Mouse (Mus musculus): ENCODE measurements at regions not wholly inside any gene's neighbourhood (a gene's known extent, or its start where the extent isn't known, plus 50 kb on each side); places are given as distances from the start of the nearest gene placed in this dataset.

GRCm38 (mm10) chr7:136349651-136350050 lies 544.8 kb upstream of the Mgmt start:
- no peak for DNase-seq (ENCODE audit: low spot score in 2 of 2)

- no peak for DNase-seq (ENCODE audit: low spot score in 2 of 2)
Observed at GRCm38 (mm10) chr7:136357011-136357410, 537.4 kb upstream of the Mgmt start.

GRCm38 (mm10) chr7:136365318-136366211 lies 528.8 kb upstream of the Mgmt start:
- DNase-seq (ENCODE audit: low spot score in 2 of 2), result no peak

GRCm38 (mm10) chr7:136377259-136377658 lies 517.2 kb upstream of the Mgmt start:
- DNase-seq (ENCODE audit: low spot score in 2 of 2), result no peak

GRCm38 (mm10) chr7:136377742-136378141 lies 516.7 kb upstream of the Mgmt start:
- DNase-seq (ENCODE audit: low spot score in 2 of 2), result peak in 1 of 2 experiments; percentile 3

GRCm38 (mm10) chr7:136378321-136378720 lies 516.1 kb upstream of the Mgmt start:
- DNase-seq (ENCODE audit: low spot score in 2 of 2), result no peak

- DNase-seq (ENCODE audit: low spot score in 2 of 2), result no peak
Observed at GRCm38 (mm10) chr7:136379319-136379718, 515.1 kb upstream of the Mgmt start.

GRCm38 (mm10) chr7:136379741-136380140 lies 514.7 kb upstream of the Mgmt start:
- DNase-seq (ENCODE audit: low spot score in 2 of 2), result no peak

- no peak for DNase-seq (ENCODE audit: low spot score in 2 of 2)
Observed at GRCm38 (mm10) chr7:136383296-136383695, 511.1 kb upstream of the Mgmt start.

GRCm38 (mm10) chr7:136387736-136388135 lies 506.7 kb upstream of the Mgmt start:
- no peak for DNase-seq (ENCODE audit: low spot score in 2 of 2)

- no peak for DNase-seq (ENCODE audit: low spot score in 2 of 2)
Observed at GRCm38 (mm10) chr7:136390066-136390465, 504.3 kb upstream of the Mgmt start.

- DNase-seq (ENCODE audit: low spot score in 2 of 2), result no peak
Observed at GRCm38 (mm10) chr7:136393454-136393853, 501.0 kb upstream of the Mgmt start.

GRCm38 (mm10) chr7:136395838-136396237 lies 498.6 kb upstream of the Mgmt start:
- no peak for DNase-seq (ENCODE audit: low spot score in 2 of 2)

- DNase-seq (ENCODE audit: low spot score in 2 of 2), result no peak
Observed at GRCm38 (mm10) chr7:136397101-136397500, 497.3 kb upstream of the Mgmt start.

- DNase-seq (ENCODE audit: low spot score in 2 of 2), result no peak
Observed at GRCm38 (mm10) chr7:136402688-136403597, 491.5 kb upstream of the Mgmt start.

- no peak for DNase-seq (ENCODE audit: low spot score in 2 of 2)
Observed at GRCm38 (mm10) chr7:136405391-136405790, 489.0 kb upstream of the Mgmt start.

- no peak for DNase-seq (ENCODE audit: low spot score in 2 of 2)
Observed at GRCm38 (mm10) chr7:136406258-136407100, 487.9 kb upstream of the Mgmt start.

GRCm38 (mm10) chr7:136414808-136415207 lies 479.6 kb upstream of the Mgmt start:
- no peak for DNase-seq (ENCODE audit: low spot score in 2 of 2)

GRCm38 (mm10) chr7:136417327-136417726 lies 477.1 kb upstream of the Mgmt start:
- no peak for DNase-seq (ENCODE audit: low spot score in 2 of 2)

- no peak for DNase-seq (ENCODE audit: low spot score in 2 of 2)
Observed at GRCm38 (mm10) chr7:136423846-136424531, 470.4 kb upstream of the Mgmt start.

GRCm38 (mm10) chr7:136427164-136427563 lies 467.2 kb upstream of the Mgmt start:
- no peak for DNase-seq (ENCODE audit: low spot score in 2 of 2)
